Mouse (Mus musculus): ENCODE data around the gene Dnaic2.

Gene Dnaic2

GRCm38 (mm10) chr11:114797176-114797575 lies 70.0 kb downstream of the Dnaic2 start:
- no peak for DNase-seq (ENCODE audit: low spot score in 2 of 2)

- DNase-seq (ENCODE audit: low spot score in 2 of 2): no peak
Observed at GRCm38 (mm10) chr11:114797981-114798380, 70.8 kb downstream of the Dnaic2 start.

GRCm38 (mm10) chr11:114798624-114799023 lies 71.4 kb downstream of the Dnaic2 start, which contains the start of gene Gpr142:
Gene Gpr142, plus strand, starts transcription at chr11:114798924.
- DNase-seq (ENCODE audit: low spot score in 2 of 2): no peak

- no peak for DNase-seq (ENCODE audit: low spot score in 2 of 2)
Observed at GRCm38 (mm10) chr11:114801906-114802305, 74.7 kb downstream of the Dnaic2 start.

GRCm38 (mm10) chr11:114802540-114803267 lies 75.5 kb downstream of the Dnaic2 start:
- DNase-seq (ENCODE audit: low spot score in 2 of 2): no peak

- DNase-seq (ENCODE audit: low spot score in 2 of 2): no peak
Observed at GRCm38 (mm10) chr11:114803990-114804389, 76.8 kb downstream of the Dnaic2 start.

GRCm38 (mm10) chr11:114807025-114807424 lies 79.8 kb downstream of the Dnaic2 start:
- DNase-seq (ENCODE audit: low spot score in 2 of 2): no peak
